Mouse (Mus musculus) C2C12 (cell line): ENCODE data around the gene Zfhx3.

Source experiments
- CTCF ChIP-seq: IDR thresholded peaks from one replicate; pipeline ENCODE4 v1.5.1; 2011; ENCODE audit not compliant: control insufficient read depth, insufficient read depth, insufficient read length
- MAX ChIP-seq: IDR thresholded peaks from one replicate; pipeline ENCODE4 v1.6.1; 2011; ENCODE audit warnings: mild to moderate bottlenecking, control low read depth

GRCm38 (mm10) chr8:108044185-108044584, 101.7 kb downstream of the Zfhx3 start:
- TF ChIP-seq CTCF (no peak), MAX (no peak)
